Mouse (Mus musculus): Measurements from ENCODE around the gene Cd302.

The Cd302 gene

GRCm38 (mm10) chr2:60284467-60284821, at the start of gene Cd302:
Gene Cd302 (minus strand): TSS chr2:60284488.
- DNase-seq, result no peak

DNA sequence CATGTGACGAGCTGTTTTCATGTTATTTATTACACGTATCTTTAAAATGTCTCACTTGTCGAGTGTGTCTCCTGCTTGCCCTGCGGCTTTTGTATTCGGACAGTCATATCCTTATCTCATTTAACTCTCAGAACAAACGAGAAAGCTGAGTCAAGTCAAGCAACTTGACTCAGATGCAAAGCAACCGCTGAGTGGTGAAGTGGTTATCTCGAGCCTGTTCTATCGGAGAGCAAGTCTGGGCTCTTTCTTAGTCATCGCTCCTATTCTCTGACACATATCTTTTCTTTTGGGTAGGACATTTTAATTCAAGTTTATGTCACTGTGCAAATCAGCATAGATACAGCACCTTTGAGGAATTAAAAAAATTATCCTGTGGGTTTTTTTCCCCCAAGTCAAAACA, 44.4 kb upstream of the Cd302 start:
- no peak for DNase-seq

GRCm38 (mm10) chr2:60327581-60327980, 43.3 kb upstream of the Cd302 start:
- no peak for DNase-seq

DNA sequence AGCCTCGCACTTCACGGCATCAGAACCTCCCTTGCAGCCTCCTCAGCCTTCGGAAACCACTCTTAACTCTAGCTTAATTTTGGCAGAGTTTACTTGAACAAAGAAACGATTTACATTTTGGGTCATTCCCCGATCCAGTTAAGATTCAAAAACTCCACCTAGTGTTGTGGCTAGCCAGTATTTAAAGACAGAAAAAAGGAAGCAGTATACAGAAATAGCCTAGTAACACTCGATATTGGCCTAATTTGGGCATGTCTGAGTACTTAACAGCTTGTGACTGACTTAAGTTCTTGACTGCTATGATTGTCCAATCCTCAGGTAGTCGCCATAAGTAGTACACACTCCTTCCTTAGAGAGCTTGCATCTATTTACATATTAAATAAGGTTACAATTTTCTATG, 42.7 kb upstream of the Cd302 start:
- DNase-seq, result no peak

GRCm38 (mm10) chr2:60323411-60323810, 39.1 kb upstream of the Cd302 start:
- no peak for DNase-seq

DNA sequence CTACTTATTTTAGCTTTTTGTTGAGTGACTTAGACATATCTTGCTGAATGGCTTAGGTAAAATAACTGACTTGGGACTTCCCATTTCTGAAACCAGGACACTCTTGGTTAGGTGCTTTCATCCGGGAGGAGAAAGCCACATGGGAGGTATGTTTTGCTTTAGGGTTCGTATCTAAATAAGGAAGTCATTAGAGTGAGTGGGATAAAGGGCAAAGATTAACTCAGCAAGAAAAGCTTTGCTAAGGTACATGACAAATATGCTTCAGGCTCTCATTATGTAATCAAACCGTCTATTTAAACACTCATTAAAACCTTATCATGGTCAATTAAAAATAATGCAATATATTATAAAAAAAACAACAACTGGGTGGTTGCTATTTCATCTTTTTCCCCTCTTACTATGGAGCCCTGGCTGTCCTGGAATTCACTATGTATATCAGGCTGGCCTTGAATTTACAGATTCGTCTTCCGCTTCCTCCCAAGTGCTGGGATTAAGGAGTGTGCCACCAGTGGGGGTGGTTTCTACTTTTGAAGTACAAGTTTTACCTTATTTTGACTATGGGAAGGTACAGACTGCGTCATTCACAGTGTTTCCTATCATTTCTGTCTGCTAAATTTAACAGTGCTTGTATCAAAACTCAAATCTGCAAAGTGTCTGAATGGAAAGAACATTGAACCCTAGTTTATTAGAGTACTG, 37.9 kb upstream of the Cd302 start:
- no peak for DNase-seq

GRCm38 (mm10) chr2:60303796-60304195, 19.5 kb upstream of the Cd302 start:
- no peak for DNase-seq

GRCm38 (mm10) chr2:60299323-60299722, 15.0 kb upstream of the Cd302 start:
- no peak for DNase-seq

DNA sequence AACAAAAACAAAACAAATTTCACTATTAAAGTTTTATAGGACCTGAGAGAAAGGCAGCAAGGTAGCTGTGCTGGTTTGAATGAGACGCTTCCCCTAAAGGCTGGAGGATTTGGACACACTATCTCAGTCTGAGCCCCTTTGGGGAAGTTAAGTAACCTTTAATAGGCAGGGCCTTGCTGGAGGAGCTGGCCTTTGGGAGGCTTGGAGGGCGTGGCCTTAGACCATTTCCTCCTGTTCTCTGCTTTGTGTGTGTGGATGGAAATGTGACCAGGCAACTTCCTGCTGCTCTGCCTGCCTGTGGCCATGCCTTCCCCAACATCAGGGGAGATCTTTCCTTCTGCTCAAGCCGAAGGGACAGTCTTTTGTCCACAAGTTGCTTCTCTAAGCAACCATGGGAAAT, 14.0 kb upstream of the Cd302 start:
- no peak for DNase-seq

GRCm38 (mm10) chr2:60291381-60291780, 7.1 kb upstream of the Cd302 start:
- no peak for DNase-seq

GRCm38 (mm10) chr2:60289451-60289850, 5.2 kb upstream of the Cd302 start:
- no peak for DNase-seq

DNA sequence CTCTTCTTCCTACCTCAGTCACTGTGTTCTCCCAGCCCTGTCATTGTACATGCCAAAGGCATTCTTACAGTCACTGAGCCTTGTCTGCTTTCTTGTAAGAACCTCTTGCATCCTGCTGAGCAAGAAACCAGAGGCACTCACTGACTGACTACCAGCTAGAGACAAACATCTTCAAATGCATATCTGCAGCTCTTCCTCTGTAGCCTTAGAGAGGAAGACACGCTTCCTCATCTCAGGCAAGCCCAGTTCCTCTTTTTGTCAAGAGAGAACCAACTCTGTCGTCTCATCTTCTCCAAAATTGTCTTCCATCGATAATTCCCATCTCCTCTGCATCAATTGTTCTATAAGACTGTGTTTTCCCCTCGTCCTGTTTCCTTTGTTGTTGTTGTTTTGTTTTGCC, 4.3 kb upstream of the Cd302 start:
- no peak for DNase-seq

- no peak for DNase-seq
These were observed 874 bp upstream of the Cd302 start for GRCm38 (mm10) chr2:60285107-60285617.

- DNase-seq, result peak; percentile 15
These were observed 379 bp downstream of the Cd302 start for GRCm38 (mm10) chr2:60283751-60284466.

DNA sequence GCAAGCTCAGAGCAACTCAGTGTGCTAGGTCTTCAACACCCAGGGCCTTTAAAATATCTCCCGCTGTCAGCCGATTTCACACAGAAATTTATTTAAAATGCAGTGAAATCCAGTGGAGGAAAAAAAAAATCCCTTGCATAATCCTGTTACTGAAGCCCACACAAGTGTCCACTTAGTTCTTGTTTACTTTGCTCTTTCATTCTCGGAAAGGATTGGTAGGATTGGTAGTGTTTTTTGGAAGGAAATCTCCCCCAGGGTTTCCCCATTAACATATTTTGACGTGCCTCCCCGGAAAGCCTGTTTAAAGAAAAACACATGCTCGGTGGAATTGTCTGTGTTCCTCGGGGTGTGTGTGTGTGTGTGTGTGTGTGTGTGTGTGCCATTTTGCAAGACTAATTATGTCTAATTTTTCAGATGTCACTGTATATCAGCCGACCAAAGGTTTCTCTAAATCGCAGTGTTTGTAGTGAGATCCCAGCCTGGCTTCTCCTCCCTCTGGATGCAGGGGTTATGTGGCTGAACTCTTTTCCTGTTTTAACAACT, 1.0 kb downstream of the Cd302 start:
- DNase-seq, result no peak

DNA sequence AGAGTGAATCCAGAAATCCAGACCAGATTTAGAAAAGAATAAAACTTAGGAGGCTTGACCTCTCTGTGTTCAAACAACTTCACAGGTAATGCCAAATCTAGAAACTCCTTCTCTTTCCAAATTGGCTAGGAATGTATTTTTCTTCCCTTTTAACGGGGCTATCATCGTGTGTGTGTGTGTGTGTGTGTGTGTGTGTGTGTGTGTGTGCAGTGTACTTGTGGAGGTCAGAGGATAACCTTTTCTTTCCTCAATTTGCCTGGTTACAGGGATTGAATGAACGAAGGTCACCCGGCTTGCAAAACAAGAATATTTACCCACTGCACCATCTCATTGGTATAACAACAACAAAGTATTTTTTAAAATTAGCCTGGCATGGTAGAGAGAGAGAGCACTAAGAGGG, 1.7 kb downstream of the Cd302 start:
- DNase-seq, result no peak

DNA sequence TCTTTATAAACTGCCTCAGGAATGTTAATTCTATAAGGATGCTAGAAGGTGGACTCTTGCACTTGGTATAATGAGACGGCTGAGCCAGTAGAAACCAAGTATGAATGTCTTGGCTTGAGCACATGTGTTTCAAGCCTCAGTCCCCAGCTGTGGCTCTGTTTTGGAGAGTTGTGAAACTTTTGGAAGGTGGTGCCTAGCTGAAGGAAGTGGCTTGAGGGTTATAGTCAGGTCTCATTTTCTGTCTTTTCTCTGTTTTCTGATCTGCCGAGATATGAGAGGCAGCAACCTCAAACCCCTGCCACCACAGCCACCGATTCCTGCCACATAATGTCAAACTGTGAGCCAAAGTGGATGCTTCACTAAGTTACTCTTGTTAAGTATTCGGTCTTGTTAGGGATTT, 5.7 kb downstream of the Cd302 start:
- no peak for DNase-seq

GRCm38 (mm10) chr2:60269856-60270479, 14.3 kb downstream of the Cd302 start:
- DNase-seq, result no peak

- no peak for DNase-seq
These were observed 16.7 kb downstream of the Cd302 start for GRCm38 (mm10) chr2:60267567-60267966.

- no peak for DNase-seq
These were observed 23.5 kb downstream of the Cd302 start for GRCm38 (mm10) chr2:60260621-60261350.

DNA sequence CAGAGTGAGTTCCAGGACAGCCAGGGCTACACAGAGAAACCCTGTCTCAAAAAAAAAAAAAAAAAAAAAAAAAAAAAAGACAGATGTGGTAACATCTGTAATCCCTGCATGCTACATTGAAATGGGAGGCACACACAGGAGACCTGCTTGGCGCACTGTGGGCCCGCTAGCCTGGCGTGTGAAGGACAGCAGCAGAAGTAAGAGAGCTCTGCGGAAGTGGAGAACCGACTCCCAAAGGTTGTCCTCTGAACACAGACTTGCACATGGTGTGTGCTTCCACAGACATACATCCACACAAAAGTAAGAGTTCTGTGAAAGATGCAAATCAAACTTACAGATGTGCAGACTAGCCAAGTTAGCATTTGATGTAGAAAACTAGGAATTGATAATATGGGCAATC, 25.1 kb downstream of the Cd302 start:
- DNase-seq, result no peak

- DNase-seq, result no peak
These were observed 27.5 kb downstream of the Cd302 start for GRCm38 (mm10) chr2:60256751-60257150.

DNA sequence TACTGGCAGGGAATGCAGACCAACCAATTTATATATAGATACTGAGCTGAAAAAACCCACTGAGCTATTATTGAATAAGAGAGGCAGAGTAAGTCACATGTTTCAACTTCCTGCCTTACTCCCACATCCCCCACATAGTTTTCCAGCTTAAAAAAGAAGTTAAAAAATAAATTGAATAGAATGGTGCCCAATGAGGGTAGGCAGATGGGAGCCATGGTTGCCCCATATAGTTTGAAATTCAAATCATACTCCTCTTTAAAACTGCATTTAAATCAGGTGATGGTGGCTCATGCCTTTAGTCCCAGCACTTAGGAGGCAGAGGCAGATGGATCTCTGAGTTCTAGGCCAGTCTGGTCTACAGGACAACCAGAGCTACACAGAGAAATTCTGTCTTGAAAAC, 30.8 kb downstream of the Cd302 start:
- DNase-seq, result no peak
